Mouse (Mus musculus): ENCODE measurements around the gene Psip1. TPM values are rescaled to one million over a fixed set of nuclear protein-coding genes. Genes with fewer than 3 reads are reported as not detected.
"Not testable (repeated sequence)": the region's sequence is repeated elsewhere in the genome, so short reads cannot be mapped to it uniquely, and the experiment has no call there.

The Psip1 gene
- polyA plus RNA-seq, 1 experiment: 24.0 TPM

GRCm38 (mm10) chr4:83511083-83511482, 24.8 kb upstream of the Psip1 start:
- H3K4me2 ChIP-seq (ENCODE audit: low read depth): no peak overlapping the region
- H3K4me3 ChIP-seq: no peak overlapping the region
- no peaks in the 10 kb centered on the region for H3K36me3 ChIP-seq (ENCODE audit: control insufficient read depth, insufficient read depth)
- TF ChIP-seq MYOG (IDR thresholded peaks at IDR 0.05; ENCODE audit: control insufficient read depth in 1 of 3, insufficient read depth in 1 of 3, insufficient read length in 2 of 3, low read depth in 2 of 3) (no peak), POLR2A (IDR thresholded peaks at IDR 0.05; ENCODE audit: insufficient read length, low read depth) (no peak), CEBPB (IDR thresholded peaks at IDR 0.05; ENCODE audit: insufficient read depth, poor library complexity, severe bottlenecking) (no peak), SRF (IDR thresholded peaks at IDR 0.05; ENCODE audit: control insufficient read depth, insufficient read length, low read depth) (no peak), REST (IDR thresholded peaks at IDR 0.05; ENCODE audit: insufficient read depth, insufficient read length) (no peak), USF1 (IDR thresholded peaks at IDR 0.05; ENCODE audit: low read depth) (no peak), TCF12 (IDR thresholded peaks at IDR 0.05; ENCODE audit: insufficient read depth, poor library complexity, severe bottlenecking) (no peak), E2F4 (IDR thresholded peaks at IDR 0.05; ENCODE audit: insufficient read depth) (no peak), POLR2AphosphoS2 (IDR thresholded peaks at IDR 0.05; ENCODE audit: insufficient read length, low read depth) (no peak), MAX (IDR thresholded peaks at IDR 0.05; ENCODE audit: low read depth) (no peak), TCF3 (IDR thresholded peaks at IDR 0.05; ENCODE audit: insufficient read length, low read depth) (no peak), MYOD1 (IDR thresholded peaks at IDR 0.05; ENCODE audit: control insufficient read depth in 1 of 3, insufficient read length in 2 of 3, low read depth in 2 of 3) (no peak)
- H3ac ChIP-seq (ENCODE audit: control insufficient read depth, insufficient read length): no peak overlapping the region
- H3K79me2 ChIP-seq (ENCODE audit: control insufficient read depth, insufficient read depth): no peaks in the 10 kb centered on the region
- H3K27me3 ChIP-seq (ENCODE audit: control insufficient read depth, insufficient read depth, insufficient read length): no peaks in the 10 kb centered on the region

- TF ChIP-seq MYOG (IDR thresholded peaks at IDR 0.05; ENCODE audit: control insufficient read depth in 1 of 3, insufficient read depth in 1 of 3, insufficient read length in 2 of 3, low read depth in 2 of 3) (no peak), CEBPB (IDR thresholded peaks at IDR 0.05; ENCODE audit: insufficient read depth, poor library complexity, severe bottlenecking) (no peak), TCF12 (IDR thresholded peaks at IDR 0.05; ENCODE audit: insufficient read depth, poor library complexity, severe bottlenecking) (no peak), REST (IDR thresholded peaks at IDR 0.05; ENCODE audit: insufficient read depth, insufficient read length) (no peak), MAX (IDR thresholded peaks at IDR 0.05; ENCODE audit: low read depth) (no peak), TCF3 (IDR thresholded peaks at IDR 0.05; ENCODE audit: insufficient read length, low read depth) (no peak), MYOD1 (IDR thresholded peaks at IDR 0.05; ENCODE audit: control insufficient read depth in 1 of 3, insufficient read length in 2 of 3, low read depth in 2 of 3) (no peak), SRF (IDR thresholded peaks at IDR 0.05; ENCODE audit: control insufficient read depth, insufficient read length, low read depth) (no peak), POLR2AphosphoS2 (IDR thresholded peaks at IDR 0.05; ENCODE audit: insufficient read length, low read depth) (no peak), POLR2A (IDR thresholded peaks at IDR 0.05; ENCODE audit: insufficient read length, low read depth) (no peak), USF1 (IDR thresholded peaks at IDR 0.05; ENCODE audit: low read depth) (no peak), E2F4 (IDR thresholded peaks at IDR 0.05; ENCODE audit: insufficient read depth) (no peak)
- Histone ChIP-seq H3K79me2 (ENCODE audit: control insufficient read depth, insufficient read depth) (no peaks in the 10 kb centered on the region), H3K36me3 (ENCODE audit: control insufficient read depth, insufficient read depth) (no peaks in the 10 kb centered on the region), H3ac (ENCODE audit: control insufficient read depth, insufficient read length) (no peak overlapping the region), H3K27me3 (ENCODE audit: control insufficient read depth, insufficient read depth, insufficient read length) (no peaks in the 10 kb centered on the region), H3K4me3 (no peak overlapping the region), H3K4me2 (ENCODE audit: low read depth) (no peak overlapping the region)
Observed at GRCm38 (mm10) chr4:83509600-83509999, 23.3 kb upstream of the Psip1 start.

GRCm38 (mm10) chr4:83501037-83501430, 14.8 kb upstream of the Psip1 start:
- no peak overlapping the region for H3K4me2 ChIP-seq (ENCODE audit: low read depth)
- no peak overlapping the region for H3ac ChIP-seq (ENCODE audit: control insufficient read depth, insufficient read length)
- TF ChIP-seq SRF (IDR thresholded peaks at IDR 0.05; ENCODE audit: control insufficient read depth, insufficient read length, low read depth): no peak
- TF ChIP-seq MAX (IDR thresholded peaks at IDR 0.05; ENCODE audit: low read depth): no peak
- TF ChIP-seq POLR2A (IDR thresholded peaks at IDR 0.05; ENCODE audit: insufficient read length, low read depth): no peak
- no peak overlapping the region for H3K4me3 ChIP-seq
- H3K36me3 ChIP-seq (ENCODE audit: control insufficient read depth, insufficient read depth): no peaks in the 10 kb centered on the region
- no peaks in the 10 kb centered on the region for H3K27me3 ChIP-seq (ENCODE audit: control insufficient read depth, insufficient read depth, insufficient read length)
- H3K79me2 ChIP-seq (ENCODE audit: control insufficient read depth, insufficient read depth): no peaks in the 10 kb centered on the region

GRCm38 (mm10) chr4:83500154-83501036, 14.1 kb upstream of the Psip1 start:
- Histone ChIP-seq H3K36me3 (ENCODE audit: control insufficient read depth, insufficient read depth) (no peaks in the 10 kb centered on the region), H3K4me2 (ENCODE audit: low read depth) (no peak overlapping the region), H3K79me2 (ENCODE audit: control insufficient read depth, insufficient read depth) (no peaks in the 10 kb centered on the region), H3K27me3 (ENCODE audit: control insufficient read depth, insufficient read depth, insufficient read length) (no peaks in the 10 kb centered on the region), H3K4me3 (no peak overlapping the region), H3ac (ENCODE audit: control insufficient read depth, insufficient read length) (no peak overlapping the region)
- TF ChIP-seq USF1 (IDR thresholded peaks at IDR 0.05; ENCODE audit: low read depth) (no peak), REST (IDR thresholded peaks at IDR 0.05; ENCODE audit: insufficient read depth, insufficient read length) (no peak), TCF12 (IDR thresholded peaks at IDR 0.05; ENCODE audit: insufficient read depth, poor library complexity, severe bottlenecking) (no peak), POLR2A (IDR thresholded peaks at IDR 0.05; ENCODE audit: insufficient read length, low read depth) (no peak), CEBPB (IDR thresholded peaks at IDR 0.05; ENCODE audit: insufficient read depth, poor library complexity, severe bottlenecking) (no peak), MYOG (IDR thresholded peaks at IDR 0.05; ENCODE audit: control insufficient read depth in 1 of 3, insufficient read depth in 1 of 3, insufficient read length in 2 of 3, low read depth in 2 of 3) (no peak), MYOD1 (IDR thresholded peaks at IDR 0.05; ENCODE audit: control insufficient read depth in 1 of 3, insufficient read length in 2 of 3, low read depth in 2 of 3) (no peak), MAX (IDR thresholded peaks at IDR 0.05; ENCODE audit: low read depth) (no peak), E2F4 (IDR thresholded peaks at IDR 0.05; ENCODE audit: insufficient read depth) (no peak), POLR2AphosphoS2 (IDR thresholded peaks at IDR 0.05; ENCODE audit: insufficient read length, low read depth) (no peak), TCF3 (IDR thresholded peaks at IDR 0.05; ENCODE audit: insufficient read length, low read depth) (no peak), SRF (IDR thresholded peaks at IDR 0.05; ENCODE audit: control insufficient read depth, insufficient read length, low read depth) (no peak)

- H3K4me2 ChIP-seq (ENCODE audit: low read depth); H3K4me3 ChIP-seq; H3K27me3 ChIP-seq (ENCODE audit: control insufficient read depth, insufficient read depth, insufficient read length); H3K36me3 ChIP-seq (ENCODE audit: control insufficient read depth, insufficient read depth); H3ac ChIP-seq (ENCODE audit: control insufficient read depth, insufficient read length); H3K79me2 ChIP-seq (ENCODE audit: control insufficient read depth, insufficient read depth): not testable (repeated sequence)
Observed at GRCm38 (mm10) chr4:83497013-83497412, 10.8 kb upstream of the Psip1 start.

All from myocyte (in vitro differentiated cells).